Mouse (Mus musculus): ENCODE results near the gene Gtsf1. TPM values are rescaled to one million over a fixed set of nuclear protein-coding genes. Genes with fewer than 3 reads are reported as not detected.
A peak's percentile ranks its signal among the peaks of the same experiment; 100 is the strongest.

The Gtsf1 gene
- total and polyA plus RNA-seq, 2 experiments from 2014 or later, result not detected

- no peak overlapping the region for H3K9ac ChIP-seq (replicated peaks; ENCODE audit: low read length, poor library complexity, severe bottlenecking)
- no peak overlapping the region for H3K27ac ChIP-seq (ENCODE audit: low read depth, low read length)
- no peaks in the 10 kb centered on the region for H3K4me1 ChIP-seq (ENCODE audit: insufficient read depth, low read length)
- no peaks in the 10 kb centered on the region for H3K27me3 ChIP-seq (ENCODE audit: insufficient read depth, low read length)
- no peak overlapping the region for H3K4me3 ChIP-seq (ENCODE audit: low read depth, low read length)
- DNase-seq (ENCODE audit: low spot score), result no peak
- H3K36me3 ChIP-seq (ENCODE audit: insufficient read depth, low read length), result no peaks in the 10 kb centered on the region
- H3K9me3 ChIP-seq (ENCODE audit: low read length), result no peaks in the 10 kb centered on the region
- no peak for TF ChIP-seq CTCF (IDR thresholded peaks at IDR 0.05)
- no peak for ATAC-seq (ENCODE audit: low FRiP score)
- no peak overlapping the region for H3K4me2 ChIP-seq (ENCODE audit: low read depth, low read length, poor library complexity, severe bottlenecking)
- 93% methylated on average over 5 of the region's 5 CpGs for WGBS
These were observed 28.9 kb downstream of the Gtsf1 start for GRCm38 (mm10) chr15:103401361-103401760.

GRCm38 (mm10) chr15:103393577-103393976, 36.7 kb downstream of the Gtsf1 start:
- TF ChIP-seq CTCF (IDR thresholded peaks at IDR 0.05), result no peak
- ATAC-seq (ENCODE audit: low FRiP score) (no peak), DNase-seq (ENCODE audit: low spot score) (no peak)
- Histone ChIP-seq H3K9ac (replicated peaks; ENCODE audit: low read length, poor library complexity, severe bottlenecking) (no peak overlapping the region), H3K36me3 (ENCODE audit: insufficient read depth, low read length) (no peaks in the 10 kb centered on the region), H3K4me2 (ENCODE audit: low read depth, low read length, poor library complexity, severe bottlenecking) (no peak overlapping the region), H3K9me3 (ENCODE audit: low read length) (no peaks in the 10 kb centered on the region), H3K27ac (ENCODE audit: low read depth, low read length) (no peak overlapping the region), H3K4me3 (ENCODE audit: low read depth, low read length) (no peak overlapping the region), H3K4me1 (ENCODE audit: insufficient read depth, low read length) (no peaks in the 10 kb centered on the region), H3K27me3 (ENCODE audit: insufficient read depth, low read length) (no peaks in the 10 kb centered on the region)

GRCm38 (mm10) chr15:103388556-103389145, 41.6 kb downstream of the Gtsf1 start:
- H3K27ac ChIP-seq (ENCODE audit: low read depth, low read length), result no peak overlapping the region
- no peak overlapping the region for H3K4me3 ChIP-seq (ENCODE audit: low read depth, low read length)
- H3K9ac ChIP-seq (replicated peaks; ENCODE audit: low read length, poor library complexity, severe bottlenecking), result no peak overlapping the region
- H3K27me3 ChIP-seq (ENCODE audit: insufficient read depth, low read length), result no peaks in the 10 kb centered on the region
- H3K4me2 ChIP-seq (ENCODE audit: low read depth, low read length, poor library complexity, severe bottlenecking), result no peak overlapping the region
- no peaks in the 10 kb centered on the region for H3K4me1 ChIP-seq (ENCODE audit: insufficient read depth, low read length)
- ATAC-seq (ENCODE audit: low FRiP score) (no peak), DNase-seq (ENCODE audit: low spot score) (peak; percentile 44)
- H3K9me3 ChIP-seq (ENCODE audit: low read length), result no peaks in the 10 kb centered on the region
- H3K36me3 ChIP-seq (ENCODE audit: insufficient read depth, low read length), result no peaks in the 10 kb centered on the region
- TF ChIP-seq CTCF (IDR thresholded peaks at IDR 0.05), result peak; percentile 68
- WGBS, result 71% methylated on average over 3 of the region's 4 CpGs

- Histone ChIP-seq H3K36me3 (ENCODE audit: insufficient read depth, low read length) (no peaks in the 10 kb centered on the region), H3K4me3 (ENCODE audit: low read depth, low read length) (no peak overlapping the region), H3K4me1 (ENCODE audit: insufficient read depth, low read length) (no peaks in the 10 kb centered on the region), H3K4me2 (ENCODE audit: low read depth, low read length, poor library complexity, severe bottlenecking) (no peak overlapping the region), H3K27ac (ENCODE audit: low read depth, low read length) (no peak overlapping the region), H3K9me3 (ENCODE audit: low read length) (no peaks in the 10 kb centered on the region), H3K27me3 (ENCODE audit: insufficient read depth, low read length) (no peaks in the 10 kb centered on the region), H3K9ac (replicated peaks; ENCODE audit: low read length, poor library complexity, severe bottlenecking) (no peak overlapping the region)
- TF ChIP-seq CTCF (IDR thresholded peaks at IDR 0.05), result no peak
- DNase-seq (ENCODE audit: low spot score), result no peak
- WGBS, result 71% methylated on average over 7 of the region's 7 CpGs
- no peak for ATAC-seq (ENCODE audit: low FRiP score)
These were observed 46.3 kb downstream of the Gtsf1 start for GRCm38 (mm10) chr15:103383771-103384488.

- no peak for TF ChIP-seq CTCF (IDR thresholded peaks at IDR 0.05)
- Histone ChIP-seq H3K27ac (ENCODE audit: low read depth, low read length) (no peak overlapping the region), H3K36me3 (ENCODE audit: insufficient read depth, low read length) (no peaks in the 10 kb centered on the region), H3K27me3 (ENCODE audit: insufficient read depth, low read length) (no peaks in the 10 kb centered on the region), H3K4me1 (ENCODE audit: insufficient read depth, low read length) (no peaks in the 10 kb centered on the region), H3K4me2 (ENCODE audit: low read depth, low read length, poor library complexity, severe bottlenecking) (no peak overlapping the region), H3K9me3 (ENCODE audit: low read length) (no peaks in the 10 kb centered on the region), H3K4me3 (ENCODE audit: low read depth, low read length) (no peak overlapping the region), H3K9ac (replicated peaks; ENCODE audit: low read length, poor library complexity, severe bottlenecking) (no peak overlapping the region)
- no peak for DNase-seq (ENCODE audit: low spot score)
- no peak for ATAC-seq (ENCODE audit: low FRiP score)
- WGBS, result 50% methylated on average over 5 of the region's 5 CpGs
These were observed 47.4 kb downstream of the Gtsf1 start for GRCm38 (mm10) chr15:103382795-103383406.

GRCm38 (mm10) chr15:103382075-103382474, 48.2 kb downstream of the Gtsf1 start:
- Histone ChIP-seq H3K27me3 (ENCODE audit: insufficient read depth, low read length) (no peaks in the 10 kb centered on the region), H3K36me3 (ENCODE audit: insufficient read depth, low read length) (no peaks in the 10 kb centered on the region), H3K4me3 (ENCODE audit: low read depth, low read length) (no peak overlapping the region), H3K4me1 (ENCODE audit: insufficient read depth, low read length) (no peaks in the 10 kb centered on the region), H3K27ac (ENCODE audit: low read depth, low read length) (no peak overlapping the region), H3K9ac (replicated peaks; ENCODE audit: low read length, poor library complexity, severe bottlenecking) (no peak overlapping the region), H3K4me2 (ENCODE audit: low read depth, low read length, poor library complexity, severe bottlenecking) (no peak overlapping the region), H3K9me3 (ENCODE audit: low read length) (no peaks in the 10 kb centered on the region)
- ATAC-seq (ENCODE audit: low FRiP score), result no peak
- no peak for DNase-seq (ENCODE audit: low spot score)
- WGBS, result 93% methylated on average over 2 of the region's 2 CpGs
- no peak for TF ChIP-seq CTCF (IDR thresholded peaks at IDR 0.05)
